Mouse (Mus musculus): ENCODE measurements around the gene Gm14214.

Gene Gm14214

DNA sequence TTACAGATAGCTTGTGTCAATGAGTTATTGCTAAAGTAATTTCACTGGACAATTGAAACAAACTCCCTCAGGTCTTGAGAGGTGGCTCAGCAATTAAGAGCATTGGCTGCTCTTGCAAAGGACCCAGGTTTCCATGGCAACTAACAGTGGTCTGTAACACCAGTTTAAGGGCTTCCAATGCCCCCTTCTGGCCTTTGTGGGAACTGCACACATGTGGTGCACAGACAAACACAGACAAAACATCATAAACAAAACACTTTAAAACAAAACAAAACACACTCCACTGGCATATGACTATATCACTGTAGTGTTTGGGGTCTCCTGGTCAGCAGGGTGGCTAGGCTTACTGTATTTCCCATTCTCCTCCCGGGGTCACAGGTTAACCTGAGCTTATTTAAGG is 4.2 kb upstream of the Gm14214 start:
- no peak for DNase-seq (ENCODE audit: low spot score)

DNA sequence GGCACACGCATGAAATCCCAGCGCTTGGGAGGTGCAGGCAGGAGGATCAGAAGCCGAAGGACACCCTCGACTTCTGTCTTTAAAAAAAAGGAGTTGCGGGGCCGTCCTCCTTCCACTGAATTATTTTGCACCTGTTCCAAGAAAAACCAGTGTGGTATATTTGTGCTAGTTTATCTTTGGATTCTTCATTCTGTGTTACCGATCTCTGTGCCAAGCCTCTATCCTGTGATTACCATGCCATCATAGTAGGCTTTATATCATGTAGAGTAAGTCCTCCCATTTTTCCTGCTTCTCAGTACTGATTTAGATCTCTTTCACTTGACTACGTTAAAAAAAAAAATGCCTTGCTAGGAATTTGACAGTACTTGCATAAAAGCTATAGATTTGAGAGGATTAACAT is 1.8 kb upstream of the Gm14214 start:
- DNase-seq (ENCODE audit: low spot score): no peak

DNA sequence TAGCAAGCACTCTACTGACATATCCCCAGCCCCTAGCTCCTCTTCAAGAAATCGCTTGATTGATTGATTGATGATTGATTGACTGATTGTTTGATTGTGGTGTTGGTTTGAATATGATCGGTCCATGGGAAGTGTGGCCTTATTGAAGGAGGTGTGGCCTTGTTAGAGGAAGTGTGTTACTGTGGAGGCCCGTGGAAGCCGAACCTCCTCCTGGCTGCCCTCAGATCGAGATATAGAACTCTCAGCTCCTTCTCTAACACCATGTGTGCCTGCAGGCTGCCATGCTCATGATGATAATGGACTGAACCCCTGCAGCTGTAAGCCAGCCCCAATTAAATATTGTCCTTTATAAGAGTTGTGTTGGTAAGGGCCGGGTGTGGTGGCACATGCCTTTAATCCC is 2.8 kb downstream of the Gm14214 start:
- no peak for DNase-seq (ENCODE audit: low spot score)

DNA sequence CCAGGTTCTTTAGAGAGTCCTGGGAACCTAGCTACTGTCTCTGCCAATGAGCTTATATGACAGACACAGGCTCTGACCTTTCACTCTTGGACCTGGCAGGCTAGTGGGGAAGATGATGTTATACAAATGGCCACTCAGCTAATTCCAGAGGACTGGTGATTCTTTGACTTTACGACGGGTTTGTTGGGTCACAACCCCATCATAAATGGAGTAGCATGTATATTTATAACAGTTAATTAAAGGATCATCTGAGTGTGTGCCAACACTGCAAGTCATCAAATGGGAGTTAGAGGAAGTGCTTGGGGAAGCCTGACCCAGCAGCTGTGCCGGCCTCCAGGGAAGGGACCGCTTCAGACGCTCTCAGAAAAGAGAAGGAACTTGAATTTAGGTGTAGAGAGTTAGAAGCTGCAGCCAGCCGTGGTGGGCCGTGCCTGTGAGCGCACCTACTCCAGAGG is 4.2 kb downstream of the Gm14214 start:
- DNase-seq (ENCODE audit: low spot score): no peak

DNA sequence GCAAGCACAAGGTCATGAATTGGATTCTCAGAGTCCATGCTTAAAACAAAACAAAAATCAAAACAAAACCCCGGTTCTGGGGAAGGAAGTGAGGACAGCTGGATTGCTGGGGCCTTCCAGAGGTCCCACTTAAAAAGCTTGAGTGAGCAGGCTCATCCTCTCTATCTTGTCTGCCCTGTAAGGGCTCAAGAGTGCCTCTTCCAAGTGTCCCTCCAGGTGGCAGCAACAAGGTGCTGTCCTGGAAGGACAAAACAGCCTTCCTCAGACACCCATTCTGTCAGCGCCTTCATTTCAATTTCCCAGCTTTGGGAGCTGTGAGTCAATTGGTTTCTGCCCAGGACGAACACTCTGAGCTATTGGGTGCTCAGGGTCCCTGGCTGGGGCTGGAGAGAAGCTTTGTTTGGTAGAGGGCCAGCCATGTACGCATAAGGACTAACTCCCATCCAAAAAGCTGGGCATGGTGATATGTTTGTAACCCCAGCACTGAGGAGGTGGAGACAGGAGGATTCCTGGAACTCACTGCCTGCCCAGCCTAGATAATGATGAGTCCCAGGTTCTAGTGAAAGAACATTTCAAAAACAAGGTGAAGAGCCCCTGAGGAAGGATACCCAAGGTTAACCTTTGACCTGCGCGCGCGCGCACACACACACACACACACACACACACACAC is 4.9 kb downstream of the Gm14214 start:
- no peak for DNase-seq (ENCODE audit: low spot score)

DNA sequence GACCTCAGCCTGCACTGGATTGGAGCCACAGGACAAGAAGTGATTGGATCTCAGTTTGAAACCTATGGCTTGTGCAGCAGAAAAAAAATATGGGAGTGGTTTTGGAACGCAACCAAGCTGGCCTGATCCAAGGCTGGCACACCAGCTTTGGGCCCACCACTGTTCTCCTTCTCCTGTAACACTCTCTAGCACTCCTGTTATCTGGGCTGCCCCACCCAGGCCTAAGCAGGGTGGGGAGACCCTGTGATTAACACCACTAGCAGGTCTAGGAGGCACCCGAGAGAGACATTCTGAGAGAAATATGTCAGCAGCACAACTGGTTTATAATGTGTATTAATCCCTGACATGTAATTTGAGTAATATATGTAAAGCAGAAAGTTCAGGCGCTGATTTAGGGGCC is 6.6 kb downstream of the Gm14214 start:
- no peak for DNase-seq (ENCODE audit: low spot score)

DNA sequence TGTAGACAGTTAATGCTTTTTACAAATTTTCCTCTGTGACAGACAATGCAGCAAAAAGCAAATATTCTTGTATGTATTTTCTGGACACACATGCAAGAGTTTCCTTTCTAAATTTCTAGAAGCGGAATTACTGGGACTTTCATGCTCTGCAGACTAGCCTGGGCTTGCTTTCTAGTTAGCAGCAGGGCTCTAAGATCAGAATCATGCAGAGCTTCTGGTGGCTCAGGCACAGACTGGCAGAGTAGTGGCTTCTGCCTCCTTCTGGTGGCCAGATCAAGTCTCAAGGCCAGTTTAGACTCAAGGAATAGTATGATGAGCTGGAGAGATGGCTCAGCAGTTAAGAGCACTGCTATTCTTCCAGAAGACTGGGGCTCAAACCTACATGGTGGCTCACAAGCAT is 11.4 kb downstream of the Gm14214 start:
- DNase-seq (ENCODE audit: low spot score): no peak

DNA sequence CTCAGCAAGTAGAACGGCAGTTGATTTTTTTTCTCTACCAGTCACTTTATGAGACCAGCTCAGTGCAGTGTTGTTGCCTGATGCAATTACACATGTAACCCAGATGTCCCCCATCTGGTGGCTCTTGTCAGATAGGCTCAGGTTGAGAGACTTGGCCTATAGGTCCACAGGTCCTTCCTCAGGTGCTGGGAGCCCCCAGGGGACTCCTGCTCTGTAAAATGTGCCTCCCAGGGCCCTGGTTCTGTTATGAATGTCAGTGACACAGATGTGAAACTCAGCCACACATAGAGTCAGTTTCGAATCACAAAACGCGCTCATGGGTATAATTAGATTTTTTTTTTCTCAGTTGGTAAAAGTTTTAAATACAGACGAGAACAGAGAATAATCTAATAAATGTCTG is 12.1 kb downstream of the Gm14214 start:
- DNase-seq (ENCODE audit: low spot score): no peak

DNA sequence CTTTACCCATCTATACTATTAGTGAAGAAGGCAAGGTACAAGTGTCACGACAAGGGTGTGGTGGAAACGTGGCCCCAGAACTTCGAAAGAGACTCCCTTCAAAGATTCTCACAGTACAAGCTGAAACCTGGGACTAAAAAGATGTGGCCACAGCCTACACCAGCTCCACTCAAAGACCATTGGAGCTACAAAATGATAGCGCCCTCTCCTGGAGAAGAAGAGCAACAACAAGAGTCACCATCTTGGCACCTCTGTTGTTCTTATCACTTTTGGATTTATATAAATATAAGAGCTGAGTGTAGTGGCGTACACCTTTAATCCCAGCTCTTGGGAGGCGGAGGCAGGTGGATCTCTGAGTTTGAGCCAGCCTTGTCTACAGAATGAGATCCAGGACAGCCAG is 14.0 kb downstream of the Gm14214 start:
- DNase-seq (ENCODE audit: low spot score): no peak

DNA sequence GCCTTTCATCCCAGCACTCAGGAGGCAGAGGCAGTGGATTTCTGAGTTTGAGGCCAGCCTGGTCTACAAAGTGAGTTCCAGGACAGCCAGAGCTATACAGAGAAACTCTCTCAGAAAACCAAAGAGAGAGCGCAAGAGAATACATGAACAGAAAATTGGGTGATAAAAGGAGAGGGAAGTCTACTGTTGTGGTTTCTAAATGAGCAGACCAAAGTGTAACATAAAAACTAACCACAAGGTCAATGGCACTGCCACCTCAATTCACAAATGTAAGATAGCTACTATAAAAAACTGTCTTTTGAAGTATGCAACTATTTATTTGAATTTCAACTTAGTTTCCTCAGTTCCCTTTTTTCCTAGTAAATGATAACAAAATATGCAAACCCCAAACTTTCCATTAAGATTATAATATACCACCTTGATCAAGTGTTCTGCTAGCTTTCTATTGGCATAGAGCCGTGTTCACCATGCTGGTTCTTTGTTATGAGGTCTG is 15.7 kb downstream of the Gm14214 start:
- DNase-seq (ENCODE audit: low spot score): no peak

DNA sequence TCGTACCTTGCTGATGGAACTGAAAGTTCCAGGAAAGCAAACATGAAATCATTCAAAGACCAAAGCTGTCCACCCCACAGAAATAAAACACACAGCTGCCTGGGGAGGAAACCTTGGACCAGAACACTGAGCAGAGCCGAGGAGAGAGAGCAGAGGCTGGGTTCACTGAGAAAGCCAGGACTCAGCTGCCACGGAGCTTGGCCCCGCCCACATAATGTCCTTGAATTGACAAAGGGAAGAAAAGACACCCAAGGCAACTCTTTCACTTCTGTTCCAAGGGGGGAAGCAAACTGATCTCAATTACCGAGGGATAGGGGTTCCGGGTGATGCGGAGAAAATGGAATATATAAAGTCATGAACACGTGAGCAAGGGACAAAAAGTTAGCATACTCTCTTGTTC is 17.9 kb downstream of the Gm14214 start:
- no peak for DNase-seq (ENCODE audit: low spot score)

DNA sequence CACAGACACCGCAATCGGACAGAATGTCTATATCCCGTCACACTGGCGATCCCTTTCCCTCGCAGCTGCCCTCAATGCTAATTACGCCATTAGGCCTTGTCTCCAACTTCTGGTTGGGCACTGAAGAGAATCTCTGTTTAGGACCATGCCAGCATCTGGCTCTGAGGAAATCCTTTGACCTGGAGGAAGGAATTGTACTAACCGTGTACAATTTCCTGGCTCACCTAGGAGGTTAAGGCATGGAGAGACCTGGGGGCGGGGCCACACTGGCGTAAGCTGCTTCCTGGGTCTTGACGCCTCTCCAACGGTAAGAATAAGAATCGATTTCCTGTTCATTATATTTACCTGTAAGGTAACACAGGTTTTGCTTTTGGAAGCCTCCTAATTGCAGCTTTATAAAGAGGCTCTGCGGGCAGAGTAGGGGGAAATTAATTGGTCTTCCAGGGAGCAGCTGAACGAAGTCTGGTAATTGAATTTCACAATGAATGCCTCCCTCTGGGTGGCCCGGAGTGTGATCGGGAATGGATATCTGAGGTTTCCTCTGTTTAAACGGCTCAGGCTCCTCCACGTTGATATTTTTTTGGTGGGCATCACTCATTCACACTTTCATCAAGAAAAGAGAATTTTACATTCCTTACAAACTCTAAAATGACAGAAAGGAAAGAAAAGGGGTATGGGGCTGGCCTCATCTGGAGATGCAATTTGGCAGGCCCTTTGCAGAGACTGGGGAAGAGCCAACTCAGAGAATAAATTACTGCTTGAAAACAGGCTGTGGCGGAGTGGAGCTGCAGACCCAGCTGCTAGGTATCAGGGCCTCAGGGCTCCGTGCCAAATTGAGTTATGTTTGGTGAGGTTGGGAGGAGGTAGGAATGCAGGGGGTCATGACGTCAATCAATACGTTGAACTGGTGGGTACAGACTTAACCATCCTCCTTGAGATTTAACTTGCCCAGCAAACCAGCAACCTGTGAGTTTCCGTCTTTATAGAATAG is 20.5 kb downstream of the Gm14214 start:
- no peak for DNase-seq (ENCODE audit: low spot score)

DNA sequence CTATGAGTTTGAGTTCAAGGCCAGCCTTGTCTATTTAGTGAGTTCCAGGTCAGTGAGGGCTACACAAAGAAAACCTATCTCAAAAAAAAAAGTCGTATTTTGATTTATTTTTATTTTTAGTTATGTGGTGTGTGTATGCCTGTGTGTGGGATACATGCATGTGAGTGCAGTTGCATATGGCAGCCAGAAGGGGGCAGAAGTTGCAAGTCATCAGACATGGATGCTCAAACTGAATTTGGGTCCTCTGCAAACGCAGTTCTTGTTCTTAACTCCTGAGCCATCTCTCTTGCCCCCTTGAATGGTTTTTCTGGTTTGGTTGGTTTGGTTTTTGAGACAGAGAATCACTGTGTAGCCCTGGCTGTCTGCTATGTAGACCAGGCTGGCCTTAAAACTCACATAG is 21.4 kb downstream of the Gm14214 start:
- DNase-seq (ENCODE audit: low spot score): no peak

DNA sequence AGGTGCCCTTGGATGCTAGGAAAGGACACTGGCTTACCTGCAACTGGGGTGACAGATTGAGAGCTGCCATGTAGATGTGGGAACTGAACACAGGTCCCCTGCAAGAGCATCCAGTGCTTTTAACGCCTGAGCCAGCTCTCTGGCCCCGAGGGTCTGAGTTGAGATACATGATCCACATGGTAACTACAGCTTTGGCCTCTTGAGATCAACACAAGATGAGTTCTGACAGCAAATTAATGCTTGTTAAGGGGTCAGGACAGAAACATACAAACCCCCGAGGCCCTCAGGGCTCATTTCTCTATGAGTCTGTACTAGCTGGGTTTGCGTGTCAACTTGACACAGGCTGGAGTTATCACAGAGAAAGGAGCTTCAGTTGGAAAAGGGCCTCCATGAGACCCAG is 25.9 kb downstream of the Gm14214 start:
- no peak for DNase-seq (ENCODE audit: low spot score)

DNA sequence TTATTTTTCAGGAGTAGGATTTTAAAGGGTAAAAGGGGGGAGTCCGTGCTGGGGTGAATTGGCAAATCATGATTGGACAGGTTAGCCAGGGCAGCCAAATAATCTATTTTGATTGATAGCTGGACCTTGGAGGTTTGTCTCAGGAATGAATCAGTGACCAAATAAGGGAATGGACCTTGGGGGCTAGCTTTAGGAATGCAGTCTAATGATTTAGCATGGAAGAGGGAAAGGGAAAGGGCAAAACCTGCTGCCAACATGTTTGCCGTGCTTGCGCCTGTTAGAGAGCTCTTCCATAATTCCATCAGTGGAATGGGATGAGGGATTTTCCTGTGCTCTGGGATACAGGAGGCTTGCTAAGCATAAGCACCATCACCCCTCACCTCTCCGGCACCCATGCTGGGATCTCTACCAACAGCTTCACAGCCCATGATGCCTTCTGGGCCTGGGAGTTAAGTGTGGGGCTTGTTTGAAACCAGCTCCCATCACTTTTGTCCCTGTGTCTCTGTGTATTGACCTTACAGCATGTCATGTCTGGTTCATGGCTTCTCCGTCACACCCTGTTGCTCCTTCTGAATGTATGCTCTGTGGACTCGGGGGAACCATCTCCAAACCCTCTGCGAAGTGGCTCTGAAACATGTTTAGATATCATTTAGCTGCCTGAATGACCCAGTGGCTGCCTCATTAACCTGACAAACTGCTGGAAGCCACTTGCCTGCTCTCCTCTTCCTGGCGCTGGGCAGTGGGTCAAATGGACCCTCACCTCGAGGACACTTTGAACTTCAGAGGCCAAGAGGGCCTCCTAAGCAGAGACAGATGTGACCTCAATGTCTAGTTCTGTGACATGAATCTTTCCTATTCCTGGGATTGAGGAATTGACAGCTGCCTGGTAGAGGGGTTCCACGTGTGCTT is 26.7 kb downstream of the Gm14214 start:
- DNase-seq (ENCODE audit: low spot score): no peak

DNA sequence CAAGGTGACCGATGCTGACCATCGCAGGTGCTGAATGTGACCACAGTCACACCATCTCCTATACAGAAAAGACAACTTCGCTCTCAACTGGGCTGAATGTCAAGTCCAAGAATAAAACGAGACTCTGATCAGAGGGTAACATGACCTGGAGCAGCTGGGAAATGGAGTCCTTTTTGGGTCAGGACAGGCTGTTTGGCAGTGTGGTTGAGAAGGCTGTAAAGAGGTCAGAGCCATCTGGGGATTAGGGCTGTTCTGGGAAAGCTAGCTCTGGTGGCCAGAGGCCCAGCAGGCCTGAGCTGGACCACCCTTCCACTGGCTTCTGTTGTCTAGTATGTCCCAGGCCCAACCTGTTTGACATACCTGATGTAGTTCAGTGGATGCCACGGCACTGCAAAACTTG is 31.2 kb downstream of the Gm14214 start:
- no peak for DNase-seq (ENCODE audit: low spot score)

DNA sequence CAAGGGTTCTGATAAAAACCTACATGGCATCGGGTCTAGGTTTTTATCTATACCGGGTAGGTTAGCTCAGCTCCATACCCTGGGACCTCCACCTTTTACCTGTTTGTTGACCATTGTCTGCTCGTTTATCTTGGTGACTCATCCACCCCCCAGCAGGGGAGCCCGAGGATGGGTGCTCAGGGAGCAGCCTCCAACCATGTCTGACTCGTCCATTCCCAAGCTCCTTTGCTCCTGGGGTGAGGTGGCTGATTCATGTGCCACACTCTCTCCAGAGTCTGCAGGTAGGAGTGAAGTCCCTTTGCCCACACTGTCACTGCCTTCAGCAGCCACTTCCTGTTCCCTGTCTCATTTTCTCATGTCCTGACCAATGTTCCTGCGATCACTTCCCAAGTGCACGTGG is 33.8 kb downstream of the Gm14214 start:
- no peak for DNase-seq (ENCODE audit: low spot score)

DNA sequence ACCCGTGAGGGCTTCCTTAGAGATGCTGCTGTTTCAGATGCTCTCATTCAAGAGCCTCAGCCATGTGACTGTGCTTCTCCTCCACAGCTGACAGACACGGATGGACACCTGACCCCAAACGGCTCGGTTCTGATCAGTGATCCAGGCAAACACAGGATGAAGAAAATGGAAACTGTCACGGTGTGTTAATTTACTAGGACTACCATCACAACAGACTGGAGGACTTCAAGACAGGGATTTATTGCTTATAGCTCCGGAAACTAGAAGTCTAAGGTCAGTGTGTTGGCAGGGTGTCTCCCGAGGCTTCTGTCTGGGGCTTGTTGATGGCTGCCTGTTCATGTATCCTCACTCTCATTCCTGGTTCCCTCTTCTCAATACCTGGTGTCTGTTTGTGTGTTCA is 34.4 kb downstream of the Gm14214 start:
- DNase-seq (ENCODE audit: low spot score): no peak

DNA sequence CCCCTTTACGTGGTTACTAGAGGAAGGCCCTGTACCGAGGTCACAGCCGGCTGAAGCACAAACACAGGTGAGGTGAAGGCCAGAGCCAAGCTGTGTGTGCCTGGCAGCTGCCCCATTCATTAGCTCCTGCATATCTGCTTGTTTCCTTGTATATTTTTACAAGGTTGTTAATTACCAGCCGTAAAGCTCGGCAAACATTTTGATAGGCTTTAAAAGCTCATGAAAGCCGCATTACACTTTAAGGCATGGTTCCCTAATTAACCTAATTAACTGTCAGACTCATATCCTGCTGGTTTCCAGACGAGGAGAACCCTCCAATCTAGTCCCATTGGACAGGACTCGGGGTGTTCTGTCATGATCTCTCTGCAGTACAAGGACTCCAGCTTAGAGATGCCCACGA is 34.9 kb downstream of the Gm14214 start:
- no peak for DNase-seq (ENCODE audit: low spot score)

DNA sequence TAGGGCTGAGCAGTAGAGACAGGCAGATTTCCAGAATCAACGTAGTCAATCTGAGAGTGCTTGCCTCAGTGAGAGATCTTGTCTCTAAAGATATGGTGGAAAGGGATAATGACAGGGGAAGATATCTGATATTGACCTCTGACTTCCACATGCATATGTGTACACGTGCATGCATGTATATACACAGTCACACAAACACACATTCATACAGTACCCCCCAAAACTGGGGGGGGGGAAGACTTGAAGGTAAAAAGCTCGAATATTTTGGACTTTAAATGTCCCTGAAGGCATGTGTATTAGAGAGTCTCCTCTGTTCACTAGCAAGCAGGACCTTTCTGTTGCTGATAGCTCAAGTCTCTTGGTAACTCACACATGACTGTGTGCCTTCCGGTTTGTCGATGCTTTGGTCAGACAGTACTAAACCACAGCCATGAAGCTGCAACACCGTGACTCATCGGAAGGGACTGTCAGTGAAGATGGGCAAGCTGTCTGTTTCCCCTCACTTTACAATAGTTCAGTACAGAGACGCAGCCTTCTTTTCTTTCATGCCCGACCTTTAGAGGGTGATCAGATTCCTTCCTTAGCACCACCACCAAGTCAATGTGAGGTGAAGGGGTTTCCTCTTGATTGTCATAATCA is 37.2 kb downstream of the Gm14214 start:
- no peak for DNase-seq (ENCODE audit: low spot score)

DNA sequence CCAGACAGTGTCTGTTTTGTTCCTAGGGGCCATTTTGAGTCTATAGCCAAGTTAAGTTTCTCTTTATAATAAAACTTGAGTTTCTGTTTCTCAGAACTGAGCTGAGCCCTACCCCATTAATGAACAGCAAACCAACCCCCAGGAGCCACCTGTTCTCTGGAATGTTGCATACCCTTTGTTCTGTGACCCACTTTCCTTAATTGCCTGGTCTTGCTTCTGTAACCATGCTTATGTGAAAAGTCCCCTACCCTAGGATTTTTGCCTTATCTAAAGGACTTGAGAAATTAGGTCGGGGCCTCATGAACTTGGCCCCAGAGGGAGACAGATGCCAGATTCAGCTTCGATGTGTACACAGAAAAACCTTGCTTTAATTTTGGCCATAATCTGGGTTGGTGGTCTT is 37.9 kb downstream of the Gm14214 start:
- DNase-seq (ENCODE audit: low spot score): no peak

DNA sequence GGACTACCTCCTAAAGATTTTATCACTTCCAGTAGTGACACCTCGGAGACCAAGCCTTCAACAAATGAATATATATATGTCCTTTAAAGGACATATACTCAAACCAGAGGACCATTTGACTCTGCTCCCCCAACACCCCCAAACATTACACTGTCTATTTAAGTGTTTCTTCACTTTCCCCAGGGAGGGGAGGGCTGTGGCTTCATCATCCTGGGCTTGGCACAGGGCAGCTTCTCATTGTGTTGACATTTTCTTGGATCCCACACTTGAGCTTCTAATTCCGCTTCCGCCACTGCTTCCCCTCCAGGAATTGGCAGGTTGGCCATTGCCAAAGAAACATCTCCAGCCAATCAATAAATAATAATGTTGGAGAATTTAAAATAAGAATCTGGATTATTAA is 39.0 kb downstream of the Gm14214 start:
- no peak for DNase-seq (ENCODE audit: low spot score)

Data from layer of hippocampus, adult 9-10 months (tissue).